Mouse (Mus musculus): ENCODE results near the gene Mgat4b. TPM values are rescaled to one million over a fixed set of nuclear protein-coding genes. Genes with fewer than 3 reads are reported as not detected.

Mgat4b gene
- polyA plus RNA-seq, 3 experiments from 2014 or later = 1.0 to 2.7 (median 1.3) TPM

GRCm38 (mm10) chr11:50201590-50201989 lies 9.1 kb upstream of the Mgat4b start:
- no peak for ATAC-seq

- no peak for ATAC-seq
Observed at GRCm38 (mm10) chr11:50203302-50203827, 7.3 kb upstream of the Mgat4b start.

- ATAC-seq = no peak
Observed at GRCm38 (mm10) chr11:50205434-50205833, 5.3 kb upstream of the Mgat4b start.

GRCm38 (mm10) chr11:50206037-50206436 lies 4.7 kb upstream of the Mgat4b start:
- no peak for ATAC-seq

GRCm38 (mm10) chr11:50207344-50207743 lies 3.3 kb upstream of the Mgat4b start:
- ATAC-seq = no peak

GRCm38 (mm10) chr11:50208039-50208438 lies 2.7 kb upstream of the Mgat4b start:
- no peak for ATAC-seq

- ATAC-seq = peak; percentile 83
Observed at GRCm38 (mm10) chr11:50210101-50210504, 587 bp upstream of the Mgat4b start.

- no peak for ATAC-seq
Observed at GRCm38 (mm10) chr11:50211322-50212059, 801 bp downstream of the Mgat4b start.

GRCm38 (mm10) chr11:50212060-50212739 lies 1.5 kb downstream of the Mgat4b start:
- ATAC-seq = no peak

GRCm38 (mm10) chr11:50212848-50213758 lies 2.4 kb downstream of the Mgat4b start:
- no peak for ATAC-seq

- ATAC-seq = no peak
Observed at GRCm38 (mm10) chr11:50214631-50215030, 3.9 kb downstream of the Mgat4b start.

GRCm38 (mm10) chr11:50215633-50216032 lies 4.9 kb downstream of the Mgat4b start:
- no peak for ATAC-seq

GRCm38 (mm10) chr11:50216724-50217366 lies 6.2 kb downstream of the Mgat4b start:
- no peak for ATAC-seq

GRCm38 (mm10) chr11:50217811-50218210 lies 7.1 kb downstream of the Mgat4b start:
- no peak for ATAC-seq

GRCm38 (mm10) chr11:50219833-50220232 lies 9.1 kb downstream of the Mgat4b start:
- ATAC-seq = no peak

GRCm38 (mm10) chr11:50222559-50223276 lies 12.0 kb downstream of the Mgat4b start:
- ATAC-seq = no peak

GRCm38 (mm10) chr11:50223783-50224662 lies 13.3 kb downstream of the Mgat4b start:
- peak; percentile 35 for ATAC-seq

GRCm38 (mm10) chr11:50224671-50225530 lies 14.2 kb downstream of the Mgat4b start:
- peak; percentile 52 for ATAC-seq

GRCm38 (mm10) chr11:50225611-50226378 lies 15.1 kb downstream of the Mgat4b start:
- peak; percentile 30 for ATAC-seq

Measured in inflammation-experienced regulatory T-cells, adult 6 months (primary cell).